Comparison of ENCODE assay signal across 8 mouse cellular contexts in the genomic region with DNA sequence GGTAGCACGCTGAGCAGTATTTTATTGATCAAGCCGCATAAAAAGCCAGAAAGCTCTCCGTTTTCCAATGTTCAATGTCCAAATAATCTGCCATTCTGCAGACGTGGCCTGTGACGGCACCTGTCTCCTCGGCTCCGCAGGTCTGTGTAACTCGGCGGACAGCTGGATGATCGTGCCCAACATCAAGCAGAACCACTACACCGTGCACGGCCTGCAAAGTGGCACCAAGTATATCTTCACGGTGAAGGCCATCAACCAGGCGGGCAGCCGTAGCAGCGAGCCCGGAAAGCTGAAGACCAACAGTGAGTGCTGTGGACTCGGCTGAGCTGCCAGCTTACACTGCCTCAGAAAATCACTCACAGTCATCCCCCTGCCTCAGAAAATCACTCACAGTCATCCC. TPM values are rescaled to one million over a fixed set of nuclear protein-coding genes. Genes with fewer than 3 reads are reported as not detected.
A peak's percentile ranks its signal among the peaks of the same experiment; 100 is the strongest.
DNase-seq lines count a peak whose midpoint lies in the region; ATAC-seq and TF ChIP-seq lines count a peak whose summit lies in the region.
"Not testable (repeated sequence)": the region's sequence is repeated elsewhere in the genome, so short reads cannot be mapped to it uniquely, and the experiment has no call there.

No protein-coding gene starts in this region.

- H3K9ac ChIP-seq in hindbrain, embryonic 16.5 days (ENCODE audit: low read depth, low read length), result not testable (repeated sequence)

- H3K27ac ChIP-seq in gastrocnemius, adult 2 months; hindbrain, embryonic 16.5 days (ENCODE audit: low read depth, low read length); left cerebral cortex, adult 2 months: not testable (repeated sequence)

- H3K9me3 ChIP-seq in hindbrain, embryonic 16.5 days (ENCODE audit: control insufficient read depth, low read length), result peaks cover 48% of the 10 kb centered on the region
- peaks cover 75% of the 10 kb centered on the region for H3K9me3 ChIP-seq in megakaryocyte, embryonic 14.5 days

- peaks cover 53% of the 10 kb centered on the region for H3K36me3 ChIP-seq in hindbrain, embryonic 16.5 days (ENCODE audit: control insufficient read depth, insufficient read depth, low read length)
- H3K36me3 ChIP-seq in megakaryocyte, embryonic 14.5 days (replicated peaks; ENCODE audit: low read length), result peaks cover 45% of the 10 kb centered on the region

- DNase-seq in adrenal gland, adult (ENCODE audit: inconsistent age in 2 of 2, low spot score in 1 of 2), result peak; percentile 74 to 75
- DNase-seq in cerebellum, postnatal 25 days, result peak; percentile 44 to 64
- peak; percentile 57 for DNase-seq in gastrocnemius, adult 2 months
- DNase-seq in left cerebral cortex, adult 2 months (ENCODE audit: extremely low spot score in 1 of 2, low spot score in 2 of 2), result peak; percentile 53 to 70
- DNase-seq in retina, embryonic 14.5 days (ENCODE audit: low spot score), result peak; percentile 25
- peak; percentile 60 for DNase-seq in thymus, postnatal 4 days

- intact Hi-C loops in gastrocnemius, adult 2 months (cut with DNase I), result not testable (repeated sequence)
- intact Hi-C loops in left cerebral cortex, adult 2 months (cut with DNase I), result loop anchor here (1.0 kb wide), 1 partner anchor 69 kb away; no protein-coding TSS in a partner anchor

- peak; percentile 16; the same call in 1 of the 2 replicates for ATAC-seq in hindbrain, embryonic 16.5 days

- 84% methylated on average over 18 of the region's 18 CpGs for WGBS in hindbrain, embryonic 16.5 days

- TF ChIP-seq CTCF in gastrocnemius, adult 2 months (IDR thresholded peaks at IDR 0.05); left cerebral cortex, adult 2 months (IDR thresholded peaks at IDR 0.05): not testable (repeated sequence)

- H3K4me3 ChIP-seq in gastrocnemius, adult 2 months; hindbrain, embryonic 16.5 days (ENCODE audit: low read length); left cerebral cortex, adult 2 months: not testable (repeated sequence)
- peak overlapping the region; percentile 2 for H3K4me3 ChIP-seq in megakaryocyte, embryonic 14.5 days (replicated peaks)

- not testable (repeated sequence) for H3K27me3 ChIP-seq in hindbrain, embryonic 16.5 days (replicated peaks; ENCODE audit: control insufficient read depth, insufficient read depth, low read length); megakaryocyte, embryonic 14.5 days (replicated peaks)

- H3K4me2 ChIP-seq in hindbrain, embryonic 16.5 days (ENCODE audit: low read length), result not testable (repeated sequence)

- not testable (repeated sequence) for H3K4me1 ChIP-seq in hindbrain, embryonic 16.5 days (ENCODE audit: control insufficient read depth, insufficient read depth, low read depth, low read length); megakaryocyte, embryonic 14.5 days

RNA-seq across cellular contexts. Expression of gene Gm21887, which starts 23.7 kb away (rescaled TPM):
- total RNA-seq in gastrocnemius, adult 2 months (2021), result 10 to 100 TPM; 25.3 to 29.1 TPM
- 91.3 and 180 TPM in 2 replicates for polyA plus RNA-seq in hindbrain, embryonic 16.5 days (2015; fragmentation: Nextera tagmentation; extraction: Ambion mirVana)
- total RNA-seq in left cerebral cortex, adult 2 months (2021), result 100 to 1,000 TPM; 190 to 207 TPM
- polyA plus RNA-seq in megakaryocyte, embryonic 14.5 days (2012; ENCODE audit: insufficient read depth, low replicate concordance), result 1,328 and 1,796 TPM in 2 replicates

Comparison
In these comparisons a context has a peak if more than half of its experiments do, and no peak if none do; other contexts are left out.
1. RNA of gene Gm21887, which starts 23.7 kb away (total RNA-seq): 190 to 207 TPM in left cerebral cortex, adult 2 months; 25.3 to 29.1 TPM in gastrocnemius, adult 2 months; every median in the first group is over 4 times any median in the second.
2. Peak in every context shown above with its lines, with median percentiles within 50 percentile points of each other: DNase-seq.